Mouse (Mus musculus) CH12.LX (cell line): Measurements from ENCODE around the gene Ptprf.

Experiments used
- CTCF ChIP-seq, 2 experiments: IDR thresholded peaks in 1 of 2; conservative IDR thresholded peaks in 1 of 2; 2 replicates each; pipeline ENCODE4 v1.5.1; 2011 to 2012; ENCODE audit warnings: low read depth in 2 of 2, low read length in 2 of 2, improper control_type of control experiment in 1 of 2, inconsistent platforms in 1 of 2, mild to moderate bottlenecking in 1 of 2, moderate library complexity in 1 of 2
- E2F4 ChIP-seq: IDR thresholded peaks from 2 replicates; pipeline ENCODE4 v1.6.1; 2011; ENCODE audit warnings: low read depth, low read length, improper control_type of control experiment; ENCODE audit not compliant: insufficient replicate concordance
- EP300 ChIP-seq: IDR thresholded peaks from 2 replicates; pipeline ENCODE4 v1.6.1; 2011; ENCODE audit warnings: low read length, improper control_type of control experiment
- MAX ChIP-seq: IDR thresholded peaks from 2 replicates; pipeline ENCODE4 v1.6.1; 2011; ENCODE audit warnings: low read length, improper control_type of control experiment
- NELFE ChIP-seq: IDR thresholded peaks from 2 replicates; pipeline ENCODE4 v1.6.1; 2011; ENCODE audit warnings: low read depth, low read length, improper control_type of control experiment
- POLR2A ChIP-seq: IDR thresholded peaks from 2 replicates; pipeline ENCODE4 v1.6.1; 2011; ENCODE audit warnings: low read depth, mild to moderate bottlenecking, improper control_type of control experiment, low read length
- RCOR1 ChIP-seq: conservative IDR thresholded peaks from 2 replicates; pipeline ENCODE4 v1.6.1; 2012; ENCODE audit warnings: low read depth, mild to moderate bottlenecking, inconsistent platforms, low read length, improper control_type of control experiment
- SMC3 ChIP-seq: IDR thresholded peaks from 2 replicates; pipeline ENCODE4 v1.6.1; 2011; ENCODE audit warnings: low read depth, low read length, improper control_type of control experiment
- USF1 ChIP-seq: IDR thresholded peaks from 2 replicates; pipeline ENCODE4 v1.6.1; 2014; ENCODE audit warnings: low read depth, mild to moderate bottlenecking, inconsistent platforms, low read length, improper control_type of control experiment
- USF2 ChIP-seq: conservative IDR thresholded peaks from 2 replicates; pipeline ENCODE4 v1.6.1; 2011; ENCODE audit warnings: low read depth, low read length, improper control_type of control experiment
- ZKSCAN1 ChIP-seq: IDR thresholded peaks from 2 replicates; pipeline ENCODE4 v1.6.1; 2012; ENCODE audit warnings: low read depth, inconsistent platforms, low read length, improper control_type of control experiment, borderline replicate concordance
- ZNF384 ChIP-seq: IDR thresholded peaks from 2 replicates; pipeline ENCODE4 v1.6.1; 2012; ENCODE audit warnings: low read depth, low read length, improper control_type of control experiment, inconsistent platforms

DNA sequence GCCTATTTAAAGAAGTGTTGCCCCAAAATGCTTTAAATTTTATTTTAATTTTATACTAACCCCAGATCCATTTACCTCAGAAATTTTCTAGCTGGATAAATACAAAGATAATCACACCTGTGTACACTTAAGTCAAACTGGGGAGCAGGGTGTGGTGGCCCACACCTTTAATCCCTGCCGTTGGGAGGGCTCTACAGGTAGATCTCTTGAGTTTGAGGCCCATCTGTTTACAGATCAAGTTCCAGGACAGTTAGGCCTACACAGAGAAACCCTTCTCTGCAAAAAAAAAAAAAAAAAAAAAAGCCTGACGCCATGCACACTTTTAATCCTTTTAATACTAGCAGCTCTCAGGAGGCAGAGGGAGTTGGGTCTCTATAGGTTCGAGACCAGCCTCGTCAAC is 44.8 kb upstream of the Ptprf start:
- TF ChIP-seq ZKSCAN1 (no peak), SMC3 (no peak), USF1 (no peak), POLR2A (no peak), CTCF (conservative IDR thresholded peaks at IDR 0.05 in 1 of 2, IDR thresholded peaks at IDR 0.05 in 1 of 2; ENCODE audit: low read depth in 2 of 2, low read length in 2 of 2) (no peak), RCOR1 (no peak), NELFE (no peak), EP300 (no peak), E2F4 (no peak), USF2 (no peak), MAX (no peak), ZNF384 (no peak)
